Mouse (Mus musculus): ENCODE data around the gene Pmepa1.

Gene Pmepa1

GRCm38 (mm10) chr2:173276409-173276808, at the start of gene Pmepa1:
Gene Pmepa1, minus strand, starts transcription at chr2:173276533.
- DNase-seq (ENCODE audit: low spot score in 2 of 2): peak; percentile 76 to 77

GRCm38 (mm10) chr2:173321754-173322153, 45.4 kb upstream of the Pmepa1 start:
- DNase-seq (ENCODE audit: low spot score in 2 of 2): no peak

- no peak for DNase-seq (ENCODE audit: low spot score in 2 of 2)
Measured at GRCm38 (mm10) chr2:173321194-173321593, 44.9 kb upstream of the Pmepa1 start.

- DNase-seq (ENCODE audit: low spot score in 2 of 2): no peak
Measured at GRCm38 (mm10) chr2:173314291-173314690, 38.0 kb upstream of the Pmepa1 start.

- no peak for DNase-seq (ENCODE audit: low spot score in 2 of 2)
Measured at GRCm38 (mm10) chr2:173308486-173308885, 32.2 kb upstream of the Pmepa1 start.

GRCm38 (mm10) chr2:173307984-173308383, 31.7 kb upstream of the Pmepa1 start:
- DNase-seq (ENCODE audit: low spot score in 2 of 2): no peak

- DNase-seq (ENCODE audit: low spot score in 2 of 2): peak in 1 of 2 experiments; percentile 35
Measured at GRCm38 (mm10) chr2:173307561-173307960, 31.2 kb upstream of the Pmepa1 start.

GRCm38 (mm10) chr2:173306734-173307525, 30.6 kb upstream of the Pmepa1 start:
- DNase-seq (ENCODE audit: low spot score in 2 of 2): peak; percentile 73 to 91

GRCm38 (mm10) chr2:173305011-173305410, 28.7 kb upstream of the Pmepa1 start:
- DNase-seq (ENCODE audit: low spot score in 2 of 2): no peak

- peak in 1 of 2 experiments; percentile 36 for DNase-seq (ENCODE audit: low spot score in 2 of 2)
Measured at GRCm38 (mm10) chr2:173300663-173301630, 24.6 kb upstream of the Pmepa1 start.

- no peak for DNase-seq (ENCODE audit: low spot score in 2 of 2)
Measured at GRCm38 (mm10) chr2:173296408-173296807, 20.1 kb upstream of the Pmepa1 start.

- DNase-seq (ENCODE audit: low spot score in 2 of 2): no peak
Measured at GRCm38 (mm10) chr2:173293042-173293441, 16.7 kb upstream of the Pmepa1 start.

GRCm38 (mm10) chr2:173292551-173292950, 16.2 kb upstream of the Pmepa1 start:
- no peak for DNase-seq (ENCODE audit: low spot score in 2 of 2)

GRCm38 (mm10) chr2:173290981-173291380, 14.6 kb upstream of the Pmepa1 start:
- no peak for DNase-seq (ENCODE audit: low spot score in 2 of 2)

GRCm38 (mm10) chr2:173289928-173290327, 13.6 kb upstream of the Pmepa1 start:
- no peak for DNase-seq (ENCODE audit: low spot score in 2 of 2)

GRCm38 (mm10) chr2:173285816-173286538, 9.6 kb upstream of the Pmepa1 start:
- DNase-seq (ENCODE audit: low spot score in 2 of 2): no peak

GRCm38 (mm10) chr2:173284771-173285170, 8.4 kb upstream of the Pmepa1 start:
- DNase-seq (ENCODE audit: low spot score in 2 of 2): no peak

GRCm38 (mm10) chr2:173282191-173282590, 5.9 kb upstream of the Pmepa1 start:
- DNase-seq (ENCODE audit: low spot score in 2 of 2): no peak

- peak in 1 of 2 experiments; percentile 47 for DNase-seq (ENCODE audit: low spot score in 2 of 2)
Measured at GRCm38 (mm10) chr2:173281021-173281937, 4.9 kb upstream of the Pmepa1 start.

GRCm38 (mm10) chr2:173278846-173279580, 2.7 kb upstream of the Pmepa1 start:
- no peak for DNase-seq (ENCODE audit: low spot score in 2 of 2)
